Mouse (Mus musculus) small intestine, adult 2 months (tissue): ENCODE data around the gene Ttll12. TPM values are rescaled to one million over a fixed set of nuclear protein-coding genes. Genes with fewer than 3 reads are reported as not detected.
A peak's percentile ranks its signal among the peaks of the same experiment; 100 is the strongest.

ENCODE experiments used
- H3K27ac ChIP-seq: fragments of 200-500 bp; 2 replicates; pipeline ENCODE4 v1.5.1; 2012; ENCODE audit warnings: low read depth, low read length, control low read depth, inconsistent platforms; ENCODE audit not compliant: insufficient read depth
- H3K27me3 ChIP-seq: fragments of 200-500 bp; 2 replicates; pipeline ENCODE4 v1.6.1; 2012; ENCODE audit warnings: mild to moderate bottlenecking, moderate library complexity, low read length, inconsistent platforms; ENCODE audit not compliant: control insufficient read depth, insufficient read depth
- H3K36me3 ChIP-seq: fragments of 200-500 bp; 2 replicates; pipeline ENCODE4 v1.6.1; 2012; ENCODE audit warnings: mild to moderate bottlenecking, low read length, control low read depth, inconsistent platforms; ENCODE audit not compliant: control insufficient read depth, insufficient read depth
- H3K4me1 ChIP-seq: fragments of 200-500 bp; 2 replicates; pipeline ENCODE4 v1.6.1; 2012; ENCODE audit warnings: low read length, inconsistent platforms, mixed read lengths; ENCODE audit not compliant: control insufficient read depth, insufficient read depth, insufficient read length
- H3K4me3 ChIP-seq: fragments of 200-500 bp; 2 replicates; pipeline ENCODE4 v1.5.1; 2012; ENCODE audit warnings: low read depth, mild to moderate bottlenecking, control low read depth, inconsistent platforms, low read length, moderate library complexity
- CTCF ChIP-seq: fragments of 200-500 bp; IDR thresholded peaks from 2 replicates; pipeline ENCODE4 v1.5.1; 2012; ENCODE audit warnings: low read depth, mild to moderate bottlenecking, control low read depth, inconsistent platforms, low read length, moderate library complexity, mixed read lengths; ENCODE audit not compliant: insufficient replicate concordance, insufficient read length; ENCODE audit errors: extremely low read depth
- POLR2A ChIP-seq: fragments of 200-500 bp; IDR thresholded peaks from 2 replicates; pipeline ENCODE4 v1.6.1; 2012; ENCODE audit warnings: low read depth, mild to moderate bottlenecking, control low read depth, inconsistent platforms, low read length, moderate library complexity
- WGBS: fragments of 180-500 bp; shearing (Covaris S2); methylation state at CpG from one replicate; pipeline ENCODE4 v1.1.7; 2018; 5-methylcytosine and 5-hydroxymethylcytosine counted together
- polyA plus RNA-seq: library from polyadenylated mRNA; depleted of rRNA; stranded (reverse); fragments of >200 nt; gene quantifications from 2 replicates; pipeline ENCODE4 v1.2.3, GENCODE M21; 2012; rRNA removed

Gene Ttll12
- polyA plus RNA-seq, 1 experiment, result 17.5 TPM

DNA sequence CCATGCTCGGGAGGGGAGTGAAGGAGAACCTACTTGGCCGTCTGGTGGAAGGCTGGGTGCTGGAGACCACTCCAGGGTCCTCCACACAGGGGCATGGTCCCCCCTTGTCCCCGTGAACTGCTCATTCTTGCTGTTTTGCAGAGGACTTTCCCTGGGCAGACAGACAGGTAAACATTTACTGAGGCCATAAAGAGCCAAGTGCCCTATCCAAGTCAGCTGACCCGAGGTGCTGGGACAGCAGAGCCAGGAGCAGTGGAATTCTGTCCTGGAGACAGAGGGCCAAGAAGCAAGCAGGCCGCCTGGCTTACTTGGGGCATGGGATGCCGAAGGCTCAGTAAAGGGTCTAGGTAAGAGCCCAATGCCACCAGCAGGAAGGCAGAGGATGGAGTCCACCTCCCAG is 64.3 kb downstream of the Ttll12 start:
- no peak overlapping the region for H3K4me3 ChIP-seq
- H3K27ac ChIP-seq, result no peak overlapping the region
- no peak for TF ChIP-seq POLR2A
- no peak for TF ChIP-seq CTCF
- H3K27me3 ChIP-seq, result peaks cover 8% of the 10 kb centered on the region; the same call in 1 of the 2 replicates
- 57% methylated on average over 6 of the region's 6 CpGs for WGBS
- no peaks in the 10 kb centered on the region for H3K36me3 ChIP-seq
- peaks cover 10% of the 10 kb centered on the region for H3K4me1 ChIP-seq

DNA sequence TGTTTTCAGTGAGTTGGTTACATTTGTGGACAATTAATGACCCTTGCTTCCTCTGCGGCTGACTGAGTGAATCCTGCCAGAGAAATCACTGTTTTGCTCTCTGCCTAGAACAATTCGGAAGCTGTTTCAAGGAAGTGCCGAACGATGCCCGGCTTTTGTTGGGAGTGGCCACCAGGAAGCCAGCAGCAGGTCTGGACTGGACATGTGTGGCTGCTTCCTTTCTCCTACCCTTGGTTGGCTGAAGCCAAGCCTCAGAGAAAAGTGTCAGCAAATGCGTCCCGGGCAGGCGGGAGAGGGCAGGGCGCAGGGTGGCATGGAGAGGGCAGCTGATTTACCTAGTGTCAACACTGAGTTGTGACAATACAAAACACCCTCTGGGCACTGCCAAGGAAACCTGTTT is 64.7 kb downstream of the Ttll12 start:
- Histone ChIP-seq H3K27me3 (peaks cover 8% of the 10 kb centered on the region; the same call in 1 of the 2 replicates), H3K36me3 (no peaks in the 10 kb centered on the region), H3K4me3 (no peak overlapping the region), H3K4me1 (peaks cover 7% of the 10 kb centered on the region), H3K27ac (no peak overlapping the region)
- WGBS, result 47% methylated on average over 9 of the region's 9 CpGs
- no peak for TF ChIP-seq POLR2A
- TF ChIP-seq CTCF, result no peak

DNA sequence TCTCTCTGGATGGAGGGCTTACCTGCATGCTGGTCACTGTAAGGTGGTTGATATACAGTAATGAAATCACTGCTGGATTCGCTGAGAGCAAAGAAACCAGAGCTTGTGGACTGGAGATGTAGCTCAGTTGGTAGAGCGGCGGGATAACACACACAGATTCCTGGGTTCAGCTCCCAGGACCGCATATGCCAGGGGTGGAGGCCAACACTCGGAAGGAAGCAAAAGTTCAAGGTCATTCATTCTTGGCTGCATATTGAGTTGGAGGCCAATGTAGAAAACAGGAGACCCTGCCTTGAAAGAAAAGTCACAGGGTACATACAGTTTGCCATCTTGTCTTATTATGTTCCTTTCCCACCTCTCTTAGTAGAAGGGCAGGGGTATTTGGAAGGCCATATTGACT is 65.2 kb downstream of the Ttll12 start:
- Histone ChIP-seq H3K4me3 (no peak overlapping the region), H3K4me1 (peaks cover 3% of the 10 kb centered on the region), H3K36me3 (no peaks in the 10 kb centered on the region), H3K27ac (no peak overlapping the region), H3K27me3 (peaks cover 8% of the 10 kb centered on the region; the same call in 1 of the 2 replicates)
- TF ChIP-seq CTCF (no peak), POLR2A (no peak)
- WGBS, result 74% methylated on average over 5 of the region's 5 CpGs

- 87% methylated on average over 4 of the region's 4 CpGs for WGBS
- no peaks in the 10 kb centered on the region for H3K36me3 ChIP-seq
- H3K27ac ChIP-seq, result no peak overlapping the region
- peaks cover 8% of the 10 kb centered on the region; the same call in 1 of the 2 replicates for H3K27me3 ChIP-seq
- H3K4me3 ChIP-seq, result no peak overlapping the region
- peaks cover 3% of the 10 kb centered on the region; the same call in 1 of the 2 replicates for H3K4me1 ChIP-seq
- TF ChIP-seq POLR2A, result no peak
- TF ChIP-seq CTCF, result no peak
These were observed 66.1 kb downstream of the Ttll12 start for GRCm38 (mm10) chr15:83528892-83529291.

GRCm38 (mm10) chr15:83527747-83528146 is 67.2 kb downstream of the Ttll12 start:
- no peaks in the 10 kb centered on the region for H3K36me3 ChIP-seq
- no peak overlapping the region for H3K27ac ChIP-seq
- 79% methylated on average over 2 of the region's 2 CpGs for WGBS
- H3K27me3 ChIP-seq, result peaks cover 8% of the 10 kb centered on the region; the same call in 1 of the 2 replicates
- no peak for TF ChIP-seq CTCF
- no peak for TF ChIP-seq POLR2A
- peaks cover 3% of the 10 kb centered on the region; the same call in 1 of the 2 replicates for H3K4me1 ChIP-seq
- H3K4me3 ChIP-seq, result no peak overlapping the region

DNA sequence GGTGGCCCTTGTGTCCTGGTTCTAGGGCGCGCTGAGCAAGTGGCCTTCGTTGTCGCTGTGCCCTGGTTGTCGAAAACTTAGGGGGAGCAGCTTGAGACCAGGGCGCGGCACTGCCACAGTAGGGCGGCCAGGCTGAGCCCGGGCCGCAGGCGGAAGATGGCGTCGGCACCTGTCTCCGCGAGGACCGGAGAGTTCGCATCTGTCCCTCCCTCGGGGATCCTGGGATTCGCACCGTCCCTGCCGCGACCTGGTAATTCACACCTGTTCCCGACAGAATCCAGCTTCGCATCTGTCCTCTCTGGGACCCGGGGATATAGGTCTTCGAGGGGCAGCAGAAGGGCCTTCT is 67.9 kb downstream of the Ttll12 start:
- Histone ChIP-seq H3K36me3 (no peaks in the 10 kb centered on the region), H3K4me3 (peak overlapping the region; percentile 69), H3K4me1 (peaks cover 3% of the 10 kb centered on the region; the same call in 1 of the 2 replicates), H3K27me3 (peaks cover 8% of the 10 kb centered on the region; the same call in 1 of the 2 replicates), H3K27ac (no peak overlapping the region)
- TF ChIP-seq CTCF (no peak), POLR2A (no peak)
- 4% methylated on average over 26 of the region's 26 CpGs for WGBS

DNA sequence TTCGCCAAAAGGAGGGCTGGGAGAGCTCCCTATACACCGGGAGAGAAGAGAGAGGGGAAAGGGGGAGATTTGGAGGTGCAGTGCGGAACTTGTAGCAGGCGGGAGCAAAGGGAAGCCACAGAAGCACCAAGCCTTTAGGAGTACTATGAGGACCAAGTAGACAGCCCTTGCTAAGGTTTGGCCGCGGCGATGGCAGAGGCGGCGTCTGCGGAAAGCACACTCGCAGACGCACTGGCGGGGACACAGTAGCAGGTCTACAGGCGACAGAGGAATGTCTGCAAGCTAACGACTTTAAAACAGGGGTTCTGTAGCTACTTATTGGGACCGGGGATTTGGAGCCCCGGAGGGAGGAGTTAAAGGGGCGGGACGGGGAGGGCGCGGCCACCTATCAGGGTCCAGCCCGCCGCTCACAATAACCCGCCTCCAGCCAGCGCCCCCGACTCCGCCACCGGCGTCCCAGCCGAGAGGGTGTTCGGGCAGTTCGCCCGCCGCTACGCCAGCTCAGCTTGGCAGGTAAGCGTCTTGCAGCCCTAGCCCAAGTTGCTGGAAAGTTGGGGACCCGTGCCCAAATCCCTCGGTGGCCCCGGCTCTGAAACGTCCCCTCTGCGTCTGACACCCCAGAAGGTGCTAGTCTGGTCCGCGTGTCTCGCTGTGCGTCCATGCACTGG is 68.4 kb downstream of the Ttll12 start, which contains the start of gene Bik:
Bik (plus strand) TSS at position 439 of the 668 bp plus-strand sequence.
- no peaks in the 10 kb centered on the region for H3K36me3 ChIP-seq
- H3K4me1 ChIP-seq, result peaks cover 3% of the 10 kb centered on the region; the same call in 1 of the 2 replicates
- H3K4me3 ChIP-seq, result peak within 1 kb of the TSS; percentile 69
- WGBS, result 1% methylated on average over 45 of the region's 45 CpGs
- TF ChIP-seq POLR2A (no peak), CTCF (no peak)
- no peak within 1 kb of the TSS for H3K27ac ChIP-seq
- H3K27me3 ChIP-seq, result peaks cover 8% of the 10 kb centered on the region; the same call in 1 of the 2 replicates

Other genes starting within 250 kb of the Ttll12 start
- gene Arfgap3, start 244.9 kb downstream of the Ttll12 start, polyA plus RNA-seq, result 39.6 and 88.2 TPM in 2 replicates
- gene Pacsin2, start 130.6 kb downstream of the Ttll12 start, polyA plus RNA-seq, result 32.5 and 73.5 TPM in 2 replicates
- 2.3 and 3.1 TPM in 2 replicates for gene Ttll1, start 84.3 kb downstream of the Ttll12 start, polyA plus RNA-seq
- gene Bik, start 68.3 kb downstream of the Ttll12 start, polyA plus RNA-seq, result 2.1 and 5.8 TPM in 2 replicates
- gene Tspo, start 31.6 kb downstream of the Ttll12 start, polyA plus RNA-seq, result 188 and 215 TPM in 2 replicates
- 10.4 and 15.1 TPM in 2 replicates for gene Mcat, start 31.4 kb downstream of the Ttll12 start, polyA plus RNA-seq
- 10.5 and 19.3 TPM in 2 replicates for gene Scube1, start 129.9 kb upstream of the Ttll12 start, polyA plus RNA-seq
- not detected in 2 replicates for gene Mpped1, start 184.3 kb upstream of the Ttll12 start, polyA plus RNA-seq